Mouse (Mus musculus): ENCODE data around the gene Slc35g3. TPM values are rescaled to one million over a fixed set of nuclear protein-coding genes. Genes with fewer than 3 reads are reported as not detected.

Slc35g3 gene
- total RNA-seq, 2 experiments from 2014 or later = not detected

Other genes starting within 250 kb of the Slc35g3 start
- gene Dnah2, start 212.9 kb downstream of the Slc35g3 start, total RNA-seq (2021) = 1 to 10 TPM; 3.5 to 8.0 TPM
- 100 to 1,000 TPM; 134 to 139 TPM for gene Efnb3, start 201.8 kb downstream of the Slc35g3 start, total RNA-seq (2021)
- 10 to 100 TPM; 11.7 to 12.5 TPM for gene Wrap53, start 181.7 kb downstream of the Slc35g3 start, total RNA-seq (2021)
- gene Trp53, start 181.6 kb downstream of the Slc35g3 start, total RNA-seq (2021) = 10 to 100 TPM; 24.3 to 29.8 TPM
- gene Atp1b2, start 156.0 kb downstream of the Slc35g3 start, total RNA-seq (2021) = 100 to 1,000 TPM; 394 to 472 TPM
- gene Shbg, start 144.1 kb downstream of the Slc35g3 start, total RNA-seq (2021) = not detected
- gene Sat2, start 139.9 kb downstream of the Slc35g3 start, total RNA-seq (2021) = 10 to 100 TPM; 15.5 to 15.8 TPM
- 100 to 1,000 TPM; 124 to 131 TPM for gene Fxr2, start 129.0 kb downstream of the Slc35g3 start, total RNA-seq (2021)
- gene Sox15, start 106.7 kb downstream of the Slc35g3 start, total RNA-seq (2021) = under 1 TPM in 1 of 2 experiments, not detected in 1; 0.59 TPM
- 10 to 100 TPM; 61.1 to 63.9 TPM for gene Mpdu1, start 99.3 kb downstream of the Slc35g3 start, total RNA-seq (2021)
- 10 to 100 TPM; 15.1 to 15.7 TPM for gene Cd68, start 95.8 kb downstream of the Slc35g3 start, total RNA-seq (2021)
- gene Eif4a1, start 89.5 kb downstream of the Slc35g3 start, total RNA-seq (2021) = 100 to 1,000 TPM; 369 to 381 TPM
- 100 to 1,000 TPM in 1 of 2 experiments, 10 to 100 TPM in 1; 94.3 to 109 TPM for gene Senp3, start 79.9 kb downstream of the Slc35g3 start, total RNA-seq (2021)
- 1 to 10 TPM; 1.2 to 1.3 TPM for gene Tnfsf13, start 76.2 kb downstream of the Slc35g3 start, total RNA-seq (2021)
- gene Tnfsf12, start 66.1 kb downstream of the Slc35g3 start, total RNA-seq (2021) = 1 to 10 TPM; 7.3 to 8.6 TPM
- 1 to 10 TPM; 1.3 to 1.4 TPM for gene Tnfsfm13, start 65.9 kb downstream of the Slc35g3 start, total RNA-seq (2021)
- 10 to 100 TPM; 58.6 to 69.5 TPM for gene Polr2a, start 3.3 kb downstream of the Slc35g3 start, total RNA-seq (2021)
- 100 to 1,000 TPM; 110 to 118 TPM for gene Zbtb4, start 3.9 kb upstream of the Slc35g3 start, total RNA-seq (2021)
- gene Chrnb1, start 34.0 kb upstream of the Slc35g3 start, total RNA-seq (2021) = 1 to 10 TPM in 1 of 2 experiments, under 1 TPM in 1; 0.79 to 1.1 TPM
- 10 to 100 TPM; 28.3 to 33.3 TPM for gene Fgf11, start 39.9 kb upstream of the Slc35g3 start, total RNA-seq (2021)
- gene Tmem102, start 43.7 kb upstream of the Slc35g3 start, total RNA-seq (2021) = not detected
- not detected for gene Gm39566, start 53.3 kb upstream of the Slc35g3 start, total RNA-seq (2021)
- gene Spem2, start 56.5 kb upstream of the Slc35g3 start, total RNA-seq (2021) = not detected
- under 1 TPM; 0.34 to 0.73 TPM for gene Spem1, start 60.2 kb upstream of the Slc35g3 start, total RNA-seq (2021)
- 100 to 1,000 TPM; 192 to 219 TPM for gene Nlgn2, start 75.8 kb upstream of the Slc35g3 start, total RNA-seq (2021)
- gene Tmem256, start 76.5 kb upstream of the Slc35g3 start, total RNA-seq (2021) = 100 to 1,000 TPM; 112 to 135 TPM
- 10 to 100 TPM; 16.5 to 19.0 TPM for gene Plscr3, start 84.4 kb upstream of the Slc35g3 start, total RNA-seq (2021)
- gene Tnk1, start 96.8 kb upstream of the Slc35g3 start, total RNA-seq (2021) = not detected
- gene Tmem95, start 116.0 kb upstream of the Slc35g3 start, total RNA-seq (2021) = not detected
- 1 to 10 TPM; 1.2 to 1.3 TPM for gene Kctd11, start 119.4 kb upstream of the Slc35g3 start, total RNA-seq (2021)
- under 1 TPM; 0.12 to 0.19 TPM for gene Acap1, start 133.6 kb upstream of the Slc35g3 start, total RNA-seq (2021)
- 1 to 10 TPM in 1 of 2 experiments, under 1 TPM in 1; 0.62 to 1.8 TPM for gene 2810408A11Rik, start 139.0 kb upstream of the Slc35g3 start, total RNA-seq (2021)
- 100 to 1,000 TPM; 108 to 109 TPM for gene Neurl4, start 139.1 kb upstream of the Slc35g3 start, total RNA-seq (2021)
- gene Gps2, start 151.9 kb upstream of the Slc35g3 start, total RNA-seq (2021) = 10 to 100 TPM; 26.8 to 32.6 TPM
- 100 to 1,000 TPM; 426 to 481 TPM for gene Eif5a, start 160.0 kb upstream of the Slc35g3 start, total RNA-seq (2021)
- 10 to 100 TPM in 1 of 2 experiments, 1 to 10 TPM in 1; 7.3 to 11.1 TPM for gene Ybx2, start 173.8 kb upstream of the Slc35g3 start, total RNA-seq (2021)
- 1 to 10 TPM; 2.2 to 4.0 TPM for gene Slc2a4, start 186.2 kb upstream of the Slc35g3 start, total RNA-seq (2021)
- not detected for gene Cldn7, start 202.8 kb upstream of the Slc35g3 start, total RNA-seq (2021)
- gene Ctdnep1, start 219.2 kb upstream of the Slc35g3 start, total RNA-seq (2021) = 100 to 1,000 TPM; 107 to 116 TPM
- 10 to 100 TPM; 77.1 to 82.2 TPM for gene Elp5, start 220.5 kb upstream of the Slc35g3 start, total RNA-seq (2021)
- gene Gabarap, start 229.2 kb upstream of the Slc35g3 start, total RNA-seq (2021) = 100 to 1,000 TPM; 229 to 258 TPM
- gene Phf23, start 233.8 kb upstream of the Slc35g3 start, total RNA-seq (2021) = 10 to 100 TPM; 41.4 to 46.9 TPM
- 10 to 100 TPM; 31.2 to 37.8 TPM for gene Dvl2, start 238.6 kb upstream of the Slc35g3 start, total RNA-seq (2021)